Mouse (Mus musculus) left cerebral cortex, postnatal 14 days (tissue): ENCODE data around the gene Ints14. TPM values are rescaled to one million over a fixed set of nuclear protein-coding genes. Genes with fewer than 3 reads are reported as not detected.

Source experiments
- DNase-seq, 2 experiments: peaks; one replicate each; pipeline ENCODE4 v3.0.0; 2021 to 2022; ENCODE audit warnings: low spot score in 2 of 2, mixed read lengths in 1 of 2
- intact Hi-C: fragments of 180-260 bp; cut with DNase I; formaldehyde crosslinking; loops from one replicate; pipeline ENCODE4 v1.15.1; 2025
- long read RNA-seq, 2 experiments: library from polyadenylated mRNA; stranded (forward); transcript quantifications; one replicate each; pipeline ENCODE4 v2.0.0; 2021
- total RNA-seq, 2 experiments: library from RNA; stranded (reverse); gene quantifications; 2 replicates each; pipeline ENCODE4 v1.2.3; 2021

Gene Ints14
- 10 to 100 TPM; 21.5 to 21.8 TPM for total RNA-seq
- long read RNA-seq, experiment 1, transcript Ints14-202 (13 exons, 2,820 nt) = major isoform, 29 of 39 reads
- long read RNA-seq, experiment 1, partial matches to known transcripts = 4 of 39 reads
- long read RNA-seq, experiment 1, other reads (novel, unspliced or antisense) = 4 of 39 reads
- long read RNA-seq, experiment 2, transcript Ints14-202 (13 exons, 2,820 nt) = major isoform, 9 of 16 reads
- long read RNA-seq, experiment 2, partial matches to known transcripts = 3 of 16 reads
- long read RNA-seq, experiment 2, other reads (novel, unspliced or antisense) = 1 of 16 reads

DNA sequence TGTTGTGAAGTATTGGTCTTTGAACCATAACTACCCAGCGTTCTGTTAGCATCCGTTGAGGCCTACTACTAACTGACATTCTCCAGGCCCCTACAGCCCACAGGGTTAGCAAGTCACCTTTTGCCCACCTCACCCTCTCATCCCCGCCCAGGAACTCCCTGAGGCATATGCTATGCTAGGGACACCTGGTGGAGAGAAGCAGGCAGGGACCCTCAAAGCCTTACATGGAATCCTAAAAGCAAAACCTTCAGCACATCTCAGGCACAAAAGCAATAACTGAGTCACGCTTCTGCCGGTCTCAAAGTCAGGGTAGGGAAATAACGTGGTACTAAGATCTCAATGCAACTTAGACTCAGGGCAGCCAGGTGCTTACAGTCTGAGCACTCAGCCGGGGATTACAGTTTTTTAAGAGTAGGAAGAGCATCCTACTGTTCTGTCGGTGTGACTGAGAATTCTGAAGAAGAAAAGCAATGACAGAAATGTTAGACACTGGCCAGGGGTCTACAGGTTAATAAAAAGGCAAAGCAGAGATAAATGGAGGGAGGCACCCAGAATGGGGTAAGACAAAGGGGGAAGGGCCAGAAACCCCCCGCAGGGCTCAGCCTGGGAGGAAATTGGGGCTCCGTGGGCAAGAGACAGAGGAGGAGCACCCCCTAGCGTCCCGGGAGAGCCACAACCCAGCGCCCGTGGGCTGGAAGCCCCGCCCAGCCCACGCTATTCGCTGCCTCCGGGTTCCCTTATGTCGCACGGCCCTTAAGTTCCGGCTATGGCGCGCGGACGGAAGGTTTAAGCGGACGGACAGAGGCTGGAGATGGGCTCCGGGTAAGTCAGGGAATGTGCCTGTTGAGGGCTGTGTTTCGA, at the start of gene Ints14:
TSS of gene Ints14 (plus strand) at position 789 of the 861 bp plus-strand sequence.
- intact Hi-C loops = loop anchor here (2.0 to 10.0 kb wide), 4 partner anchors 58 to 686 kb away; partner anchors contain the start of gene Dis3l
- DNase-seq = peak; percentile 96 to 97

- no peak for DNase-seq
- intact Hi-C loops = no loop called here
Observed at GRCm38 (mm10) chr9:64913406-64913805, 47.3 kb upstream of the Ints14 start.

DNA sequence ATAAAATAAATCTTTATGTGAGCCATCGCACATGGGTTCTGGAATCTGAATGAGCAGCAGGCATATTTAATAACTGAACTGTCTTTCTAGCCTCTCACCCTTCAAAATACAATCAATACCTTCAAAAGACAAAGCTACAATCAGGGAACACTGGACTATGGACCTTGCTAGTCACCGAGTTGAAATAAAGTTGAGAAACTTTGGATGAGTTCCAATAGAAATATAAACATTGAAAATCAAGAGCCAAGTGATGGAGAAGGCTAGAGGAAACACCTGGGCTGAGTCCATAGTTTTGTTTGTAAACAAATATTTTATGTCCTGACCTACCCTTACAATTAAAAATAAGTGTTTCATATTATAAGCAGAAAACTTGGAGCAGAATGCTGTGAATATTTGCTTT, 46.7 kb upstream of the Ints14 start:
- DNase-seq = no peak
- intact Hi-C loops = no loop called here

DNA sequence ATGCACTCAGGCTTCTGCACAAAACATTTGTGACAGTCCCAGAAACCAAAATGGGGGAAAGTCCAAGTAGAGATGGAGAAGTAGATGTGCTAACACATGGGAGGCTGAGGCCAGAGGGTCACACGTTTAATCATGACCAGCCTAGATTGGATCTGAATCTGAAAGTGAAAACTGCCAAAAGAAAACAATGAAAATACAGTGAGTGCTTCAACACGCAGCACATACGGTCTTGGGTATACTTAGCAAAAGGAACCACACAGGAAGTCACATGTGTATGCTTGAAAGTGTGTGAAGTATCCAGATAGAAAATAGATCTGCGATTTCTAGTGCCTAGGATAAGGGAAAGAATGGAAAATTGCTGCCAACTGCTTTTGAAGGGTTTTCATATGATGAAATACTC, 46.1 kb upstream of the Ints14 start:
- no peak for DNase-seq
- intact Hi-C loops = no loop called here

DNA sequence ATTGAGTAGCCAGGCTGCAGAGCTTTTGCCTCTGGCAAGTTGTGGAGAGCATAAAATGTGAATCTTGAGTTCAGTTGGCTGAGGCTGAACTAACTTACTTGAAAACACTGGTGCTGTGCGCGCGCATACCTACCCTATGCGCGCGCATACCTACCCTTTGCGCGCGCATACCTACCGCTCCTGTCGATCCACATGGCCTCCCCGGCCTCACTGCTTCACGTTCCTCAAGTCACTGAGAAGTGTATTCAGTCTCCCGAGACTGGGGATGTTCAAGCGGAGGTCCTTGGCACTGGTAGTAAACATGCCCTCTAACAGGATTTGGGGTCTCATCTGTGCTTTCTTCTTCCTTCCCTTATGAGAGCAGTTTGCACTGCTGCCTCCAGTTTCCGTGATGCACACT, 42.1 kb upstream of the Ints14 start:
- DNase-seq = no peak
- intact Hi-C loops = no loop called here

DNA sequence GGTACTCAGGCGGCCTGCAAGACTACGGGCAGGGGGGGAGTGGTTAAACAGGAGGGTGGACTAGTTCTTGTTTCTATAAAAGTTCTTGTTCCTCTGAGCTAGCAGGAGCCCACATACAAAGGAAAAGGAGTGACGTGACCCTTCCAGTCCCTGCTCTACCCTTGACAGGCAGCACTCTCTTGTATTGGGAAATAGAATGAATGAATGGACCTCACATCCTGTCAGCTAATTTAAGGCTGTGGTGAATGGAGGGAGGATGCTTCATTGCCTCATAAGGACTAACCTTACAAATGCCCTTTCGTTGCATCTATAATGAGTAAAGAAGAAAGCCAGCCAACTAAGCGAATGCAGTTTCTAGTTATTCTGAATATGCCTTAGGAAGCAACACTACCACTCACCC, 34.9 kb upstream of the Ints14 start:
- intact Hi-C loops = no loop called here
- peak in 1 of 2 experiments; percentile 19 for DNase-seq

GRCm38 (mm10) chr9:64926201-64926991, 34.3 kb upstream of the Ints14 start:
- DNase-seq = peak; percentile 84 to 94
- intact Hi-C loops = no loop called here

DNA sequence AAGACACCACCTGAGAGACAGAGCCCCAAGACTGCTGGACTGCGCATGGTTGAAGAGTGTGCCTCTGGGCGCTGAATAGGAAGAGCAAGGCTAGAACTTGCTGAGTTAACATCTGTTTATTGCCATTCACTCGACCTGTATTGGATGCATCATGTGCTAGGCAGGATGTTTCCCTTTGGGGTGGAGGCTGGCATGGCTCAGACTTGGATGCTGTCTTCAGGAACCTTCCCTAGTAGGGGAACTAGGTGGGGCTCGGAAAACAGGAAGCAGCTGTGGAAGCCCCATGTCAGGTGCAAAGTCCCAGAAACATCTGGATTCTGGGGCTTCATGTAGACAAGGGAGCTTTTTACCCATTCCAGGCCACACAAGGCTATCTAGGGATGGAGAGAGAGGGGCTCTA, 30.4 kb upstream of the Ints14 start:
- DNase-seq = no peak
- intact Hi-C loops = no loop called here

DNA sequence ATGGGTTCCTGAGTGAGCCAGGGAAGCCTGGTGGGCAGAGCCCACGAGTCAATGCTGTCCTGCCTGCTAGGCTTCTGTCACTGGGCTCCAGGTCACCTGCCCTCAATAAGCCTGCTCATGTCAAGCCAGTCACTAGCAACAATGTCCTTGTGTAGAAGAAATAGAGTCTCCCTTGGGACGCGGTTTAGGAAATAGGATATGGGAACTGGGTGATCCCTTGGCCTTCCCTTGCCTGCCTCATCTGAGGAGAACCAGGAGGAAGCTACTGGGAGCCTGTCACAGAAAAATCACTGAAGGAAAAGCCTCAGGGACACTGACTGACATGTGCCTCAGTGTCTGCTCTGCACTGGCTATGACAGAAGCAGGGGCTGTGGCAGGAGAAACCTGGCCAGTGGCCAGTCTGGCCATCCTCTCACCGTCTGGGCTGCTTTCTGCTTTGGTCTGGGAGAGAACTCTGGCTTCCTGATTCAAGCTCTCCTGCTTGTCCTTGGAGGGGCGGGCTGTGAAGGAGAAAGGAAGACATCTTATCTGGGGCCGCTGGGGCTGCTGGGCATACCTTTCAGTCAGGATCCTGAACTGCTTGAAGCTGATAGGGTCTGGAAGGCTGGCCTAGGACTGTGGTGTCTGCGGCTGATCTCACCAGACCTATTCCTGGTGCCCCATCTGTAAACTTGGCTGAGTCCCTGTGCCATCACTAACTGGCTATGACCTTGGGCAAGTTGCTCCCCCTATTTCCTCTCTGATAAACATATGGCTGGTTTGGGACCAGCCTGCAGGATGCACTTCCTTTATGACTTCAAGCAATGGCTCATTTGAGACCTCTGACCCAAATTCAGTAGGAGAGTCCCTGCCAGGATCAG, 28.7 kb upstream of the Ints14 start:
- DNase-seq = no peak
- intact Hi-C loops = no loop called here

GRCm38 (mm10) chr9:64934015-64934754, 26.5 kb upstream of the Ints14 start:
- no peak for DNase-seq
- intact Hi-C loops = no loop called here

GRCm38 (mm10) chr9:64936508-64936907, 24.2 kb upstream of the Ints14 start:
- intact Hi-C loops = no loop called here
- DNase-seq = peak; percentile 54 to 74

DNA sequence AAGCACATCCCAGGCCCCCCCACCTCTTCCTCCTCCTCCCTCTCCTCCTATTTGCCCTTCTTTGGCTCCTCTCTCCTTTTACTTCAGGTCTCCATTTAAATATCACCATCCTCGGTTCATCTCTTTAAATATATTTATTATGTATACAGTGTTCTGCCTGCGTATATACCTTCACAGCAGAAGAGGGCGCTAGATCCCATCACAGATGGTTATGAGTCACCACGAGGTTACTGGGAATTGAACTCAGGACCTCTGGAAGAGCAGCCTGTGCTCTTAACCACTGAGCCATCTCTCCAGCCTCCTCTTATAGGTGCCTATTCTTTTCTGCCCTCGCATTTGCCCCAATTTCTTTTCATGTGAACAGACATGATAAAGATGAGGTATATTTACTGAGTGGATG, 23.2 kb upstream of the Ints14 start:
- DNase-seq = no peak
- intact Hi-C loops = no loop called here

- intact Hi-C loops = no loop called here
- DNase-seq = no peak
Observed at GRCm38 (mm10) chr9:64938535-64938934, 22.2 kb upstream of the Ints14 start.

GRCm38 (mm10) chr9:64939281-64939680, 21.4 kb upstream of the Ints14 start:
- intact Hi-C loops = no loop called here
- DNase-seq = no peak

DNA sequence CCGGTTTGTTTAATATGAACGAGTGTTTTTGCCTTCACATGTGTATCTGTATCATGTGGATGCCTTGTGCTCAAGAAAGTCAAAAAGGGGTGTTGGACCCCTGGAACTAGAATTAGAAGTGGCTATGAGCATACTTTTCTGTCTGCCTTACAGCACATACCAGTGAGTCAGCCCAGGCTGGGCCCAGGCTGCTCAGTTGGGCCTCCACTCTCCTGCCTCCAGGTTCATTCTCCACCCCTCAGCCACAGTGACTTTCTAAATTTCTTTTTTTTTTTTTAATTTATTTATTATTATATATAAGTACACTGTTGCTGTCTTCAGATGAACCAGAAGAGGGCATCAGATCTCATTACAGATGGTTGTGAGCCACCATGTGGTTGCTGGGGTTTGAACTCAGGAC, 20.9 kb upstream of the Ints14 start:
- no peak for DNase-seq
- intact Hi-C loops = no loop called here

DNA sequence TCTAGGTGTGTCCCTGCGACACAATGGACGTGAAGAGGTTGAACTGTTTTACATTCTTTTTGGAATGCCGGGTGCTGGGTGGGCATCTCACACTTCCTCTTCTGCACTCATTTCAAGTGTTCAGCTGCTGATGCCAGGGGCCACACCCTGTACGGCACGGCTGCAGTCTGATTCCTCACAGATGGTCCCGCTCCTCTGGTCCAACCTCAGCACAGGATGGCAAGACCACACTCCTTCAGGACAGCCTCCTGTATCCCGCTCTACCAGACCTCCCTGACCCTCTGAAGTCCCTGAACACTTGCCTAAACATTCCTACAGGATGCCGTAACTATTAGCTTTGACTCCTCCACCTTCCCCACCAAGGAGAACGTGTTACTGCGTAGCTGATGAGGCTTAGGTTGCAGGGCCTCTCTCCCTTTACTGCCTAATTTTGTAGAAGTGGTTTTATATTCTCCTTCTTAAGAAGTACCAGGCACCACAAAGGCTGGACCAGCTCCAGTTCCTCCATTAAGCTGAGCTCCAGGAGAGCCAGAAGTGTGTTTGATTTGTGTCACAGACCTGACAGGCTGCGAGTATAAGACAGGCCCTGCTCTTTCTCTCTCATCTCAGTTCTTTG, 19.9 kb upstream of the Ints14 start:
- DNase-seq = no peak
- intact Hi-C loops = no loop called here

DNA sequence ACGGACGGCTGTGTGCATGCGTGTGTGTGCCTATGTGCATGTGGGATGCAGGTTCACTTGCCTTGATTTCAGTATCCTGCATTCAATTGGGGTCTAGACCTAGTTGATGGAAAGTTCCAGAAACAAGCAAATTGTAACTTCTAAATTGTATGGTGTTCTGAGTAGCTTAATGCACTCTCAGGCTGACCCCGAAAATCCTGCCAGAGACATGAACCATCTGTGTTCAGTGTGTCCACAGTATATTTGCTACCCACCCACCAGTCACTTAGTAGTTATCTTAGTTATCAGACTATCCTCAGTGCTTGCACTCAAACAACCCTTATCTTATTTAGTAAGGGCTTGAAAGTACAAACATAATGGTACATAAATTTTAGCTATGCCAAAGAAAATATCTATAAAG, 19.1 kb upstream of the Ints14 start:
- no peak for DNase-seq
- intact Hi-C loops = no loop called here

DNA sequence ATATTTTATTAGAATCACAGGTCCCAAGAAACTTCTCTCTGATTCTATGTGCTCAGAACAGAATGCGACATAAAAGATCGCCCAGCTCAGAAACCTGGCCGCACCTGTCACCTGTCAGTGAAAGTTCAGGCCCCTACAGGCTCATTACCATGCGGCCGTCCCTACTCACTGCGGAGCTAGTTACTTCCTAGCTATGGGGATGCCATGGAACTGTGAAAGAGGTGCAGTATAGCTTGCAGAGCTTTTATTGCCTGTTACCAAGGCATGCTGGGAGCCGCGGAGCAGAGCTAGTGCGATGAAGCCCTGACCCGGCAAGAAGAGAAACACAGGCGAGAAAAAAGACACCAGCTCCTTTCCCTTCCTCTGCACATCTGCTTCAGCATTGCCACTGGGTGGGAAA, 16.7 kb upstream of the Ints14 start:
- intact Hi-C loops = no loop called here
- DNase-seq = no peak
